Mouse (Mus musculus): ENCODE measurements around the gene Abca1. TPM values are rescaled to one million over a fixed set of nuclear protein-coding genes. Genes with fewer than 3 reads are reported as not detected.

Abca1 gene
- polyA plus RNA-seq, 1 experiment from 2014 or later: 9.3 TPM

Other genes with a start within 250 kb of the Abca1 start
- not detected in 2 replicates for gene Olfr272, start 240.7 kb downstream of the Abca1 start, polyA plus RNA-seq (2016; fragmentation: Nextera tagmentation; extraction: Ambion mirVana)
- not detected in 2 replicates for gene Olfr270, start 195.3 kb downstream of the Abca1 start, polyA plus RNA-seq (2016; fragmentation: Nextera tagmentation; extraction: Ambion mirVana)
- gene Nipsnap3a, start 170.6 kb downstream of the Abca1 start, polyA plus RNA-seq (2016; fragmentation: Nextera tagmentation; extraction: Ambion mirVana): not detected in 2 replicates
- gene Nipsnap3b, start 148.0 kb downstream of the Abca1 start, polyA plus RNA-seq (2016; fragmentation: Nextera tagmentation; extraction: Ambion mirVana): 120 and 122 TPM in 2 replicates